Comparison of ENCODE assay signal across 8 mouse cellular contexts in genomic region chr13:23571022-23571503, GRCm38 (mm10). TPM values are rescaled to one million over a fixed set of nuclear protein-coding genes. Genes with fewer than 3 reads are reported as not detected.
DNase-seq lines count a peak whose midpoint lies in the region; ATAC-seq lines count a peak whose summit lies in the region.

Gene Hist1h2ae (minus strand): TSS chr13:23571220.
Gene Hist1h2bg (plus strand): TSS chr13:23571396.

- under 1% methylated on average over 18 of the region's 18 CpGs for WGBS in intestine, embryonic 15.5 days

- peak within 1 kb of the TSS; percentile 66 for H3K4me2 ChIP-seq in intestine, embryonic 15.5 days (replicated peaks)

- peak; percentile 92 for ATAC-seq in intestine, embryonic 15.5 days
- ATAC-seq in megakaryocyte-erythroid progenitor cell, adult 5-6 weeks (replicated peaks; ENCODE audit: low FRiP score, low TSS enrichment, poor library complexity, severe bottlenecking): peak; percentile 78

- H3K4me1 ChIP-seq in intestine, embryonic 15.5 days (replicated peaks): 0 out of 2 replicates have a peak, but pooled peaks cover 3% of the 10 kb centered on the region

- peak within 1 kb of the TSS; percentile 42 for H3K4me3 ChIP-seq in intestine, embryonic 15.5 days (replicated peaks)

- H3K27ac ChIP-seq in intestine, embryonic 15.5 days: peak within 1 kb of the TSS; percentile 94

- peak within 1 kb of the TSS; percentile 56 for H3K9ac ChIP-seq in intestine, embryonic 15.5 days

- no peaks in the 10 kb centered on the region for H3K27me3 ChIP-seq in intestine, embryonic 15.5 days (replicated peaks)

- no peaks in the 10 kb centered on the region for H3K9me3 ChIP-seq in intestine, embryonic 15.5 days

- intact Hi-C loops in left cerebral cortex, postnatal 25 days (cut with DNase I): no loop called here

- peak; percentile 95 for DNase-seq in 3134 (ENCODE audit: extremely low read depth, insufficient read length, low spot score)
- DNase-seq in adrenal gland, adult (ENCODE audit: inconsistent age in 2 of 2, low spot score in 1 of 2): peak; percentile 80 to 96
- peak; percentile 96 for DNase-seq in embryo, embryonic 10.5 days (ENCODE audit: low spot score)
- DNase-seq in gastrocnemius, postnatal 25 days: peak; percentile 52
- peak; percentile 84 to 96 for DNase-seq in left cerebral cortex, postnatal 25 days (ENCODE audit: low spot score in 2 of 2)
- peak; percentile 81 for DNase-seq in spleen, adult 12 weeks (ENCODE audit: low spot score)

- H3K36me3 ChIP-seq in intestine, embryonic 15.5 days: no peaks in the 10 kb centered on the region

RNA-seq across cellular contexts. Expression of gene Hist1h2ae, which starts in this region (rescaled TPM):
- total RNA-seq in gastrocnemius, postnatal 25 days (2021): 1 to 10 TPM in 1 of 2 experiments, under 1 TPM in 1; 0.54 to 2.5 TPM
- polyA plus RNA-seq in intestine, embryonic 15.5 days (2015; fragmentation: Nextera tagmentation; extraction: Ambion mirVana): 76.9 and 89.5 TPM in 2 replicates
- 1 to 10 TPM; 5.0 to 6.6 TPM for total RNA-seq in left cerebral cortex, postnatal 25 days (2021)
- 5.7 and 12.6 TPM in 2 replicates for total RNA-seq in megakaryocyte-erythroid progenitor cell, adult 5-6 weeks (2014; fragmentation: Nextera tagmentation)
- 237 and 359 TPM in 2 replicates for total RNA-seq in megakaryocyte-erythroid progenitor cell, adult 5-6 weeks (2017)

RNA-seq across cellular contexts. Expression of gene Hist1h2bg, which starts in this region (rescaled TPM):
- total RNA-seq in gastrocnemius, postnatal 25 days (2021): 10 to 100 TPM; 24.4 to 24.5 TPM
- polyA plus RNA-seq in intestine, embryonic 15.5 days (2015; fragmentation: Nextera tagmentation; extraction: Ambion mirVana): 7.1 and 11.5 TPM in 2 replicates
- total RNA-seq in left cerebral cortex, postnatal 25 days (2021): 10 to 100 TPM; 82.4 to 88.3 TPM
- 386 and 627 TPM in 2 replicates for total RNA-seq in megakaryocyte-erythroid progenitor cell, adult 5-6 weeks (2014; fragmentation: Nextera tagmentation)
- total RNA-seq in megakaryocyte-erythroid progenitor cell, adult 5-6 weeks (2017): 891 and 1,210 TPM in 2 replicates

Comparison
In these comparisons a context has a peak if more than half of its experiments do, and no peak if none do; other contexts are left out.
1. Peak in every context shown above with its lines: DNase-seq, ATAC-seq, H3K4me3 ChIP-seq and H3K27ac ChIP-seq.
2. RNA of gene Hist1h2bg (total RNA-seq): 386 to 1,210 TPM in megakaryocyte-erythroid progenitor cell, adult 5-6 weeks; 82.4 to 88.3 TPM in left cerebral cortex, postnatal 25 days and 24.4 to 24.5 TPM in gastrocnemius, postnatal 25 days; every median in the first group is over 4 times any median in the second.